Mouse (Mus musculus) gastrocnemius, postnatal 14 days (tissue): ENCODE results near the gene Map2k7. TPM values are rescaled to one million over a fixed set of nuclear protein-coding genes. Genes with fewer than 3 reads are reported as not detected.

Source experiments
- DNase-seq: peaks from one replicate; pipeline ENCODE4 v3.0.0; 2021; ENCODE audit warnings: mixed read lengths
- intact Hi-C: fragments of 180-260 bp; cut with DNase I; formaldehyde crosslinking; loops from one replicate; pipeline ENCODE4 v1.15.1; 2025; ENCODE audit warnings: low total_unique reads
- long read RNA-seq, 2 experiments: library from polyadenylated mRNA; stranded (forward); transcript quantifications; one replicate each; pipeline ENCODE4 v2.0.0; 2021
- total RNA-seq, 2 experiments: library from RNA; stranded (reverse); gene quantifications; 2 replicates each; pipeline ENCODE4 v1.2.3; 2021

Gene Map2k7
- total RNA-seq: 10 to 100 TPM; 60.5 to 74.6 TPM
- long read RNA-seq, experiment 1, transcript Map2k7-202 (12 exons, 3,525 nt): major isoform, 37 of 44 reads
- long read RNA-seq, experiment 1, partial matches to known transcripts: 2 of 44 reads
- long read RNA-seq, experiment 1, other reads (novel, unspliced or antisense): 3 of 44 reads
- long read RNA-seq, experiment 2, transcript Map2k7-202 (12 exons, 3,525 nt): major isoform, 44 of 59 reads
- long read RNA-seq, experiment 2, partial matches to known transcripts: 4 of 59 reads
- long read RNA-seq, experiment 2, other reads (novel, unspliced or antisense): 3 of 59 reads

GRCm38 (mm10) chr8:4238434-4239192 is at the start of gene Map2k7, which contains the start of gene Gm49320:
Gene Map2k7, plus strand, starts transcription at chr8:4238740.
Gene Gm49320, plus strand, starts transcription at chr8:4238865.
- intact Hi-C loops: no loop called here
- peak; percentile 100 for DNase-seq

DNA sequence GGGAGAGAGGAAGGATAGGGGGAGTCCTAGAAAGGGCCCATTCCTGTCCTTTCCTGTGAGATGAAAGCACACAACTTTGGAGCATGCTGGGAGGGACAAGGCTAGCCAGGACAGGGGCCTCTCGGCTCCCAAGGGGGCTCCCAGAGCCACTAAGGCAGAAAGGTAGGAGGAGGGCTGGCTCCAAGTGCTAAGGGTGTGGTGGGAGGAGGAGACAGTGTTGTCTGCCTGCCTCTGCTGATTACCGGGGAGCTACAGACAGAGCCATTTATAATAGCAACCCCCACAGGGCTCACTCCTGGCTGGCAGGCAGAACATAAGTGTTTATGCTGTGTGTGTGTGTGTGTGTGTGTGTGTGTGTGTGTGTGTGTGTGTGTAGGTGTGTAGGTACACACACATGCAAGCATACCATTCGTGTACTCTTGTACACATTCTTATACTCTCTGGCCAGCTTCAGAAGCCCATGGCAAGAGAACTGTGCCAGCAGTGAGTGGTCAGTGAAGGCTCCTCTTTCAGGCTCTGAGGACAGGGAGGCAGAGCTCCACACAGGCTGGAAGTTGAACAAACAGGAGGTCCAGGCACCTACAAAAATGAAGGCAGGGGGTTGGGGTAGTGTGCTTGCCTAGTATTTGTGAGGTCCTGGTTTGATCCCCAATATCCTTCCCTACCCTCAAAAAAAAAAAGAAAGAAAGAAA is 49.4 kb upstream of the Map2k7 start:
- intact Hi-C loops: no loop called here
- no peak for DNase-seq

- intact Hi-C loops: no loop called here
- no peak for DNase-seq
Observed at GRCm38 (mm10) chr8:4192305-4192704, 46.2 kb upstream of the Map2k7 start.

DNA sequence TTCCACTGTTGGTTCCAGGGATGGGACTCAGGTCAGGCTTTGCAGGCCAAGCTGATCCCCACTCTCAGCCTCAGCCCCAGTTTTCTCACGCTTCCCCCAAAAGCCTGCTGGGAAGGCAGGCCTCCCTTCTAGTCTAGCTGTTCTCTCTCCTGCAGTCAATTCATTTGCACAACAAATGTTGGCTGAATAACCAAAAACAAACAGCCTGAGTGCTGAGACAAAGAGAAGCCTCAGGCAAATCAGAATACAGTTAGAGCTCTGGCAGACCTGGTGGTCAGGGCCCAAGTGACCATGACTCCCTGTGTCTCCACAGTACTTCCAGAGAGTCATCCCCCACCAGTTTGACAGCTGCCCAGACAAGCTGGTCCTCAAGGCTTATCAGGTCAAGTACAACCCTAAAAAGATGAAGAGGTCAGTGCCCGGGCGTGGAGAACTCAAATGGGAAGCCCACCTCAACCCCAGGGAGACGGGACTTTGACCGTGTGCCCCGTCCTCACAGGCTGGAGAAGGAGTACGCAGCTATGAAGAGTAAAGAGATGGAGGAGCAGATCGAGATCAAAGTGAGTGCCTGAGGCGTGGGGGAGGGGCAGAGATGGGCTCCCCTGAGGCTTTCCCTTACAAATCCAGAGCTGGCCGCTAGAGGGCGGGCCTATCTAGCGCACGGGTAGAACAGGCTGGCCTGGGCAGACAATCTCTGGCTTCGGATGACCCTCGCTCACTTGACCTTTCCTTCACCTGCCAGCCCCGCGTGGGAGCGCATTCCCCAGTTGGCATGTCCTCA is 45.5 kb upstream of the Map2k7 start:
- intact Hi-C loops: no loop called here
- peak; percentile 85 for DNase-seq

DNA sequence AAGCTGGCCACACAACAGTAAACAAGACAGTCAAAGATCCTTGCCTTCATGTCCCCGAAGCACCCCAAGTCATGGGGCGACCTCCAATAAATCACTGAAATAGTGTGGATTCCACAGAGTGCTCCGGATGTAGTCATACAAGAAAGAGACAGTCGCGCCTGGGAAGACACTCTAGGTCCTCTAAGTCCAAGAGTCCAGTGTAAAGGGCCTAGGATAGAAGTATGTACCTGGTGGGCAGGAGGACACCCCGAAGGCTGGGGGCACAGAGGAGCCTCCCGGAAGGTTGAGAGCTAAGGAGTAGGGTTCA is 45.0 kb upstream of the Map2k7 start:
- no peak for DNase-seq
- intact Hi-C loops: no loop called here

- DNase-seq: no peak
- intact Hi-C loops: no loop called here
Observed at GRCm38 (mm10) chr8:4201321-4201720, 37.2 kb upstream of the Map2k7 start.

- DNase-seq: no peak
- intact Hi-C loops: no loop called here
Observed at GRCm38 (mm10) chr8:4205246-4206123, 33.1 kb upstream of the Map2k7 start.

- intact Hi-C loops: no loop called here
- DNase-seq: no peak
Observed at GRCm38 (mm10) chr8:4206182-4207015, 32.1 kb upstream of the Map2k7 start.

DNA sequence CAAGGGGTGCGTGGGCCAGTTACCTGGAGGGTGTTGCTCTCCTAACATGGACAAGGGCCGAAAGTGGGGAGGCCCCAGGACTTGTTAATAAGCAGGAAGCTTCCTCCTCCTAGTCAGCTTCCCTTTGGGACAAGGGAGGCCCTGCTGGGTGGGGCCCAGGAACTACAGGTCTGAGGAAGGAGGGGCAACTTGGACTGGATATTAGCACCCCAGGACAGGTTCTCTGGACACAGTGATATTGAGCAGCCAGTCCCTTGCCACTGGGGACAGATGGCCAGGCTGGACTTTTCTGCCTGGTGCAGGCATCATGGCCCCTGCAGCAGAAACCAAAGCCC is 31.6 kb upstream of the Map2k7 start:
- DNase-seq: no peak
- intact Hi-C loops: no loop called here

DNA sequence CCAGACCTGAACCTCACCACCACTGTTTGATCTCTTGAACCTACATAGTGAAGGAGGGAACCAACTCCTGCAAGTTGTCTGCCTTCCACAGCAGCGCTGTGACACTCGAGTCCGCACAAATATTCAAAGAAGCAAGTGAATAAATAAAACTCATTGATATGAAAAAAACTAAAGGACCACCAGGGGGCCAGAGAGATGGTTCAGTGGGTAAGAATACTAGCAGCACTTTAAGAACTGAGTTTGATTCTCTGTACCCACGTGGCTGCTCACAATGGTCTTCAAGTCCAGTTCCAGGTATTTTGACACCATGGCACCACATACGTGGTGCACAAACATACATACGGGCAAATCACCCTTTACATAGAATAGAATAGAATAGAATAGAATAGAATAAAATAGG is 27.4 kb upstream of the Map2k7 start:
- intact Hi-C loops: no loop called here
- no peak for DNase-seq

DNA sequence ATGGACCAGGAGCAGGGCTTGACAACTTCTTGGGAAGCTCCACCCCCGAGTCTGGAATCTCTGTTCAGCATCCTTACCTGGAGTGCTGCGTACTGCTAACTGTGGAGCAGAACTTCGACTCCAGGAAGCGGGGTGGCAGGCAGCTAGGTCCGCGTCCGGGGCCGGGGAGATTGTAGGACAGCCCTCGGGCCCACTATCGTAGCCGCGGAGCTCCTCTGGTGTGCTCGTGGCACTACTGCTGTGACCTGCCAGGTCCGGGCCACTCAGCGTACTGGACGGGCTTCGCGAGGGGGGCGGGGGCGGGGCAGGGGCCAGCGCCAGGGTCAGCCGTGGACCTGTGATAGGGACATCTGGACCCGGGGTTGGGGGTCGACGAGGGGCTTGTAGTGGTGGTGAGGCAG is 25.7 kb upstream of the Map2k7 start:
- intact Hi-C loops: no loop called here
- no peak for DNase-seq

GRCm38 (mm10) chr8:4213210-4214005 is 25.1 kb upstream of the Map2k7 start:
- DNase-seq: no peak
- intact Hi-C loops: no loop called here

- intact Hi-C loops: no loop called here
- no peak for DNase-seq
Observed at GRCm38 (mm10) chr8:4214006-4214980, 24.2 kb upstream of the Map2k7 start.

DNA sequence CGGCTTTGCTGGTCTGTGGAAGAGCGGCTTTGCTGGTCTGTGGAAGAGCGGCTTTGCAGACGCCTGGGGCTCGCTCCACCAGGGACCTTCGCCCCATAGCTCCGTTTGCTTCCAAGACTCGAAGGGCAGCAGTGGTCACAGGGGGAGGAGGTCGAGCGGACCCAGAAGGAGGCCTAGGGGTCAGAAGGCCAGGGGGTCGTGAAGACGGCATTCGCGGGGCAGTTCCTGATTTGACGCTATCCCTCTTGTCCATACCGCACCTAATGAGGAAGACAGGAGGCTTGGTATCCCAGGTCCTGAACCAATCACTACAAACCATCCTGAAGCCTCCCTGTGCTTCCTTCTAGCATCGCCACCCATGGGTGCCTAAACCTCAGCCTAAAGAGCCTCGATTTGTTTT is 22.2 kb upstream of the Map2k7 start:
- intact Hi-C loops: no loop called here
- no peak for DNase-seq

DNA sequence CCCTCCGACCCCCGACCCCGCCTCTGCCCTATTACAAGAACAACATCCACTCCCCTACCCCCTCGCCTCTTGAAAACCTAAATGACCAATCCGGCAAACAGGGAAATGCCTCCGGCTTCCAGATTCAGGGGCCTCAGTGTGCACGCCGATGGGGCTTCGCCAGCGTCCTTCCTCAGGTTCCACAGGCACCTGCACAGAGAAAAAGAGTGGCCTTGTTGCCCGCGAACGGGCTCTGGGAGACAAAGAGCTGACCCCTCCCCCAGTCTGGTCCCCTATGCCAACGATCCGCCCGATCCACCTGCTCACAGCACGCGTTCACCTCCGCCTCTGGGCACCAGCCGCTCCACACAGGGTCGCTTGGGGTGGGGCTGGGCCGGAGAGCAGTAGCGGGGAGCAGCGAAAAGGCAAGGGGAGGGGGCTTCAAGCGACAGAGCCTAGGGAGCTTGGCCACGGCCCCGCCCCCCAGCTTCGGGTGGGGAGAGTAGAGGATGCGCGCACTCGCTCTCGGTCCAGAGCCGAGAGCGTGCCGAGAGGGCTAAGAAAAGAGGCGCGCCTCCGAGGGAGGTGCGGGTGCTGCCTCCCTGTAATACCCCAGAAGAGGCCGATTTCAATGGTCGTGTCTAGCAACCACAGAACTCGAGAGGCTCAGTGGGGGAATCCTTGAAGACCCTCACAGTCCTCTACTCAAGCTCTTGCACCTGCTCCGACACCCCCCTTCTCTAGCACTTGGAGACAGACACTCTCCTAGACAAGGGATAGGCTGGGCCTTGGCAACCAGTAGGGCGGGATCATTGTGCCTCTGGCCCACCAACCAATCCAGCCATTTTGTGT is 21.5 kb upstream of the Map2k7 start, which contains the start of gene Prr36:
Gene Prr36 (minus strand): TSS at position 669 of the 831 bp plus-strand sequence.
- no peak for DNase-seq

More for the DNA sequence above, 21.5 kb upstream of the Map2k7 start, which contains the start of gene Prr36:
- intact Hi-C loops: no loop called here
